Mouse (Mus musculus) thymus, adult 2 months (tissue): ENCODE measurements around the gene Slc35f1.

Experiments used
- CTCF ChIP-seq: fragments of 200-500 bp; IDR thresholded peaks from 2 replicates; pipeline ENCODE4 v1.5.1; 2012; ENCODE audit warnings: mild to moderate bottlenecking, control low read depth, low read length, moderate library complexity, borderline replicate concordance; ENCODE audit not compliant: control insufficient read depth, poor library complexity, insufficient read depth; ENCODE audit errors: extremely low read depth
- POLR2A ChIP-seq: fragments of 200-500 bp; IDR thresholded peaks from 2 replicates; pipeline ENCODE4 v1.6.1; 2012; ENCODE audit warnings: mild to moderate bottlenecking, low read length, control low read depth, moderate library complexity; ENCODE audit not compliant: control insufficient read depth, poor library complexity, insufficient read depth; ENCODE audit errors: extremely low read depth

DNA sequence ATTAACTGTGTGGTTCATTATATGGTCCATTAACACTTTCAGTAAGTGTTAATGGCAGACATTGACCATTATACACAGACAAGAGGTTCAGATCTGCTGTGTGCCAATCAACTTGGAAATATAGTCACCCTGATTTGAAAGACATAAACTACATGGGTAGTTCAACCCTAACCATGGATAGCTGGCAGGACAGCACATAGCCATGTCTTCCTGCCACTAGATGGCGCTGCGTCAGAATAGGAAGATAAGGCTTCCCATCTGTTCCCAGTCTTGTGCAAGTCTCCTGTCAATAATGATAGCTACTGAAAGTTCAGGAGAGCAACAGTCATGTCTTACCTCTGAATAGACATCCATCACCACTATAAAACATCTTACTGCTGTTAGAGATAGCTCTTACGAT is 424.7 kb downstream of the Slc35f1 start:
- TF ChIP-seq CTCF = no peak
- TF ChIP-seq POLR2A = no peak
